Mouse (Mus musculus): ENCODE measurements around the gene Sgcd. TPM values are rescaled to one million over a fixed set of nuclear protein-coding genes. Genes with fewer than 3 reads are reported as not detected.
A peak's percentile ranks its signal among the peaks of the same experiment; 100 is the strongest.

Gene Sgcd
- total and polyA plus RNA-seq, 3 experiments, result 0.38 to 2.4 (median 0.43) TPM

DNA sequence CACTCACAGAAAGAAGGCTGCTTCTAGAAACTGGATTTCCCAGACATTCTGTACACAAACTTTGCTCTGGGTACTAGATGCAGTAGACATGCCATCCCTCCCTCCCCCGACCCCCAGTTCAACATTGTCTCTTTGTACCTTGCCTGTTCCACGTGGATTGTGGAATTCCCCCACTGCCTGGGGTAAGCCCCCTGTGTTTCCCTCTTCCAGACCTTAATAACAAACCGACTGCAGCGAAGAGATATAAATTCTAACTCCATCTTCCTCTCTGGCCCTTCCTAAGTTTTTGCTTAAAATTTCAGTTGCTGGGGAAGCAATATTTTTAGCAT, 609.2 kb downstream of the Sgcd start:
- Histone ChIP-seq H3K79me2 (replicated peaks; ENCODE audit: control insufficient read depth, extremely low read depth, insufficient read depth, poor library complexity, severe bottlenecking) (no peaks in the 10 kb centered on the region), H3K9me3 (replicated peaks; ENCODE audit: low read length) (no peaks in the 10 kb centered on the region), H3K9ac (ENCODE audit: insufficient read depth, low read depth) (no peak overlapping the region), H3K27ac (ENCODE audit: insufficient read depth, low read depth) (no peak overlapping the region), H3K27me3 (replicated peaks) (no peaks in the 10 kb centered on the region), H3K4me1 (ENCODE audit: control insufficient read depth in 1 of 2, insufficient read depth in 2 of 2) (peaks cover 0 to 34% of the 10 kb centered on the region in 2 experiments; a peak in 2 of 4 replicates), H3K36me3 (replicated peaks in 1 of 2; ENCODE audit: control insufficient read depth in 1 of 2, insufficient read depth in 1 of 2, low read length in 1 of 2) (no peaks in the 10 kb centered on the region), H3K4me2 (ENCODE audit: insufficient read depth, low read depth, poor library complexity, severe bottlenecking) (no peak overlapping the region), H3K4me3 (replicated peaks in 1 of 3; ENCODE audit: low read depth in 2 of 3, low read length in 2 of 3, poor library complexity in 1 of 3) (no peak overlapping the region)
- in situ Hi-C loops (cut with MboI; ENCODE audit: low pct_ligation_motif_present, low pct_unique_long_range_greater_than_20kb, low sequenced_read_pairs), result loop anchor here (25.0 kb wide), 1 partner anchor 392 kb away; no protein-coding TSS in a partner anchor
- DNase-seq (ENCODE audit: extremely low read depth), result no peak
- 0 out of 2 replicates have a peak, but pooled peaks have one; percentile 1 for TF ChIP-seq MAX (IDR thresholded peaks at IDR 0.05; ENCODE audit: low read length)
- TF ChIP-seq POLR2AphosphoS2 (IDR thresholded peaks at IDR 0.05; ENCODE audit: low read depth, low read length), result no peak
- TF ChIP-seq HCFC1 (IDR thresholded peaks at IDR 0.05; ENCODE audit: low read depth, low read length), result no peak
- no peak for TF ChIP-seq PAX5 (IDR thresholded peaks at IDR 0.05; ENCODE audit: low read length)
- TF ChIP-seq MXI1 (IDR thresholded peaks at IDR 0.05; ENCODE audit: low read depth, low read length), result 0 out of 2 replicates have a peak, but pooled peaks have one; percentile 8
- TF ChIP-seq MEF2A (IDR thresholded peaks at IDR 0.05; ENCODE audit: borderline replicate concordance, low read depth, low read length), result no peak
- dilution Hi-C loops (cut with MboI; ENCODE audit: extremely low pct_ligation_motif_present, extremely low pct_unique_long_range_greater_than_20kb, low sequenced_read_pairs), result no loop called here

DNA sequence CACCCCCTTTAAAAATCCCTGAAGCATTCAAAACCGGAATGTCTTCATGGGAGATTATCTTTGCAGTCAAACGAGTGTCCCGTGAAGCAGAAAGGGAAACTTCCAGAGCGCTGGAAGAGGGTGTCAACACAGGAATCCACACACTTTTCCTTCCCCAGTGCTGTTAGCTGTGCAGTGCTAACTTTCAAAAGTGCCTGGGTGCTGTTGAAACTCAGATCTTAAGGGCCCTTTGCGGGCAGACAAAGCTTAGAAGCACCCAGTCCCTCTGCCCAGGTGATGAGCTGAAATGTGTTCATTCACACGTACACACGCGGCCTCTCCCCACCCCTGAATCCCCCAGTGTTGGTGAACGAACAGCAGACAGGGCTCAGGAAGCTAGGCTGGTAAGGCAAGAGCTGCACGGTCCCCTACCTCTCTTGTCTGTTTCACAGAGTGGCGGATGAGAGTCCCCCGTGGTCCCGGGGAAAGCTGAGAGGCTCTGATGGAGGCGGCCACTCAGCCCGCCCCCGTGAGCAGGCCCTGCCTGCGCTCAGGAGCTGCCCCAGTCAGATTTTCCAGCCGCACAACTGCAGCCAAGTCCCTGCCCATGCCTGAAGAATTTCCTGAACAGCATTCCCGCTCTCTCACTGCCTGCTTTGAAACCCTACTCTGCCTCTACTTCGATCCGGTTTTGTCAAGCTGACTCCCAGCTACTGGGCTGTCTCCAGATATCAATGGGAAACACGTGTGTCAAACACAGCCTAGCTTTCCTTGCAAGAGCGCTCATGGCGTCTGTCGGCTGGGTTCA, 609.7 kb downstream of the Sgcd start:
- TF ChIP-seq MXI1 (IDR thresholded peaks at IDR 0.05; ENCODE audit: low read depth, low read length) (peak; percentile 22; the same call in 1 of the 2 replicates), BHLHE40 (IDR thresholded peaks at IDR 0.05; ENCODE audit: low read depth, low read length) (0 out of 2 replicates have a peak, but pooled peaks have one; percentile 4), EP300 (IDR thresholded peaks at IDR 0.05; ENCODE audit: low read length) (0 out of 2 replicates have a peak, but pooled peaks have one; percentile 26), MAX (IDR thresholded peaks at IDR 0.05; ENCODE audit: low read length) (peak; percentile 14; the same call in 1 of the 2 replicates), TBP (conservative IDR thresholded peaks at IDR 0.05; ENCODE audit: low read depth, low read length) (0 out of 2 replicates have a peak, but pooled peaks have one; percentile 10), POLR2A (IDR thresholded peaks at IDR 0.05; ENCODE audit: low read depth, low read length) (no peak), CHD1 (IDR thresholded peaks at IDR 0.05; ENCODE audit: low read depth, low read length) (no peak)
- Histone ChIP-seq H3K36me3 (replicated peaks in 1 of 2; ENCODE audit: control insufficient read depth in 1 of 2, insufficient read depth in 1 of 2, low read length in 1 of 2) (no peaks in the 10 kb centered on the region), H3K27ac (ENCODE audit: insufficient read depth, low read depth) (no peak overlapping the region), H3K4me3 (replicated peaks in 1 of 3; ENCODE audit: low read depth in 2 of 3, low read length in 2 of 3, poor library complexity in 1 of 3) (peak overlapping the region in 1 of 3 experiments; percentile 37), H3K9me3 (replicated peaks; ENCODE audit: low read length) (no peaks in the 10 kb centered on the region), H3K27me3 (replicated peaks) (no peaks in the 10 kb centered on the region), H3K9ac (ENCODE audit: insufficient read depth, low read depth) (no peak overlapping the region), H3K79me2 (replicated peaks; ENCODE audit: control insufficient read depth, extremely low read depth, insufficient read depth, poor library complexity, severe bottlenecking) (no peaks in the 10 kb centered on the region), H3K4me2 (ENCODE audit: insufficient read depth, low read depth, poor library complexity, severe bottlenecking) (peak overlapping the region; percentile 41; the same call in 1 of the 2 replicates), H3K4me1 (ENCODE audit: control insufficient read depth in 1 of 2, insufficient read depth in 2 of 2) (peaks cover 0 to 34% of the 10 kb centered on the region in 2 experiments; a peak in 2 of 4 replicates)
- peak; percentile 58 for DNase-seq (ENCODE audit: extremely low read depth)
- dilution Hi-C loops (cut with MboI; ENCODE audit: extremely low pct_ligation_motif_present, extremely low pct_unique_long_range_greater_than_20kb, low sequenced_read_pairs), result no loop called here
- in situ Hi-C loops (cut with MboI; ENCODE audit: low pct_ligation_motif_present, low pct_unique_long_range_greater_than_20kb, low sequenced_read_pairs), result loop anchor here (25.0 kb wide), 1 partner anchor 392 kb away; no protein-coding TSS in a partner anchor

DNA sequence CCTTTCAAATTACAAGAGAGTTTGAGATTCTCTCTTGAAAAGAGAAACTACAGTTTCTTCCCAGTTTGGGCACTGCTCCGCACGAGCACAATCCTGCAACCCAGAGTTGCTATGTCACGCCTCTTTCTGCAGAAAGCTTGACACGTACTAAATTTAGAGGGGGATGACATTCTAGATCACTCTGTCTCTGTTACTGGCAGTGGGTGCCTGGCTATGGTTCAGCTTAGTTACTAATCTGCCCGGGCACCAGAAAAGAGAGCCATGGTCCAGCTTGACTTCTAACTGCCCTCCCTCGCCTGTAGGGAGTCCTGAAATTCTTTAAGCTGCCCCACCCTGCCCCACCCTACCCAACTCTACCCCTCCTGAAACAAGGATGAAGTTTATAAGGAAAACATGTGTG, 611.3 kb downstream of the Sgcd start:
- no peaks in the 10 kb centered on the region for H3K79me2 ChIP-seq (replicated peaks; ENCODE audit: control insufficient read depth, extremely low read depth, insufficient read depth, poor library complexity, severe bottlenecking)
- H3K4me2 ChIP-seq (ENCODE audit: insufficient read depth, low read depth, poor library complexity, severe bottlenecking), result no peak overlapping the region
- DNase-seq (ENCODE audit: extremely low read depth), result no peak
- no peaks in the 10 kb centered on the region for H3K9me3 ChIP-seq (replicated peaks; ENCODE audit: low read length)
- no peak overlapping the region for H3K27ac ChIP-seq (ENCODE audit: insufficient read depth, low read depth)
- TF ChIP-seq MAX (IDR thresholded peaks at IDR 0.05; ENCODE audit: low read length) (no peak), USF1 (IDR thresholded peaks at IDR 0.05; ENCODE audit: low read depth, low read length) (no peak), USF2 (conservative IDR thresholded peaks at IDR 0.05; ENCODE audit: low read depth, low read length) (no peak), E2F4 (IDR thresholded peaks at IDR 0.05; ENCODE audit: insufficient replicate concordance, low read depth, low read length) (no peak), POLR2A (IDR thresholded peaks at IDR 0.05; ENCODE audit: low read depth, low read length) (no peak)
- no peaks in the 10 kb centered on the region for H3K36me3 ChIP-seq (replicated peaks in 1 of 2; ENCODE audit: control insufficient read depth in 1 of 2, insufficient read depth in 1 of 2, low read length in 1 of 2)
- H3K4me3 ChIP-seq (replicated peaks in 1 of 3; ENCODE audit: low read depth in 2 of 3, low read length in 2 of 3, poor library complexity in 1 of 3), result no peak overlapping the region
- in situ Hi-C loops (cut with MboI; ENCODE audit: low pct_ligation_motif_present, low pct_unique_long_range_greater_than_20kb, low sequenced_read_pairs) (loop anchor here (25.0 kb wide), 1 partner anchor 390 kb away; no protein-coding TSS in a partner anchor), dilution Hi-C loops (cut with MboI; ENCODE audit: extremely low pct_ligation_motif_present, extremely low pct_unique_long_range_greater_than_20kb, low sequenced_read_pairs) (no loop called here)
- no peak overlapping the region for H3K9ac ChIP-seq (ENCODE audit: insufficient read depth, low read depth)
- H3K27me3 ChIP-seq (replicated peaks), result no peaks in the 10 kb centered on the region
- peaks cover 0 to 34% of the 10 kb centered on the region in 2 experiments; a peak in 2 of 4 replicates for H3K4me1 ChIP-seq (ENCODE audit: control insufficient read depth in 1 of 2, insufficient read depth in 2 of 2)
